Mouse (Mus musculus) CH12.LX (cell line): ENCODE measurements around the gene Maml2. TPM values are rescaled to one million over a fixed set of nuclear protein-coding genes. Genes with fewer than 3 reads are reported as not detected.

ENCODE experiments used
- DNase-seq: peaks from one replicate; pipeline ENCODE4 v3.0.0-alpha.2; 2013; ENCODE audit errors: extremely low read depth
- H3K27ac ChIP-seq: 2 replicates; pipeline ENCODE4 v1.5.1; 2012; ENCODE audit warnings: low read depth, mild to moderate bottlenecking, control low read depth, moderate library complexity; ENCODE audit not compliant: insufficient read depth
- H3K27me3 ChIP-seq: replicated peaks from 2 replicates; pipeline ENCODE3; 2012; ENCODE audit warnings: inconsistent platforms
- H3K36me3 ChIP-seq, 2 experiments: replicated peaks in 1 of 2; 2 replicates each; pipeline versions ENCODE3 to v1.6.1; 2012; ENCODE audit warnings: inconsistent platforms in 1 of 2, low read length in 1 of 2, mild to moderate bottlenecking in 1 of 2, mixed read lengths in 1 of 2, moderate library complexity in 1 of 2; ENCODE audit not compliant: control insufficient read depth in 1 of 2, insufficient read depth in 1 of 2
- H3K4me1 ChIP-seq, 2 experiments: 2 replicates each; pipeline ENCODE4 v1.6.1; 2012; ENCODE audit warnings: inconsistent platforms in 1 of 2, moderate library complexity in 1 of 2; ENCODE audit not compliant: insufficient read depth in 2 of 2, control insufficient read depth in 1 of 2
- H3K4me2 ChIP-seq: 2 replicates; pipeline ENCODE4 v1.6.1; 2012; ENCODE audit warnings: low read depth, mild to moderate bottlenecking, control low read depth; ENCODE audit not compliant: poor library complexity, insufficient read depth, severe bottlenecking
- H3K4me3 ChIP-seq, 3 experiments: fragments of 150-350 bp in 1 of 3; sonication (generic) in 1 of 3; replicated peaks in 1 of 3; 2 replicates each; pipeline versions ENCODE3 to v1.5.1; 2011 to 2012; ENCODE audit warnings: low read depth in 2 of 3, low read length in 2 of 3, mild to moderate bottlenecking in 2 of 3, moderate library complexity in 2 of 3, control low read depth in 1 of 3, improper control_type of control experiment in 1 of 3, inconsistent platforms in 1 of 3, mixed read lengths in 1 of 3; ENCODE audit not compliant: poor library complexity in 1 of 3
- H3K79me2 ChIP-seq: replicated peaks from 2 replicates; pipeline ENCODE4 v1.6.1; 2012; ENCODE audit warnings: mild to moderate bottlenecking, moderate library complexity; ENCODE audit not compliant: control insufficient read depth, poor library complexity, insufficient read depth, severe bottlenecking; ENCODE audit errors: extremely low read depth
- H3K9ac ChIP-seq: 2 replicates; pipeline ENCODE4 v1.6.1; 2012; ENCODE audit warnings: low read depth, mild to moderate bottlenecking, control low read depth, moderate library complexity; ENCODE audit not compliant: insufficient read depth
- H3K9me3 ChIP-seq: replicated peaks from 2 replicates; pipeline ENCODE3; 2012; ENCODE audit warnings: low read length, inconsistent platforms, mixed read lengths
- CHD1 ChIP-seq: IDR thresholded peaks from 2 replicates; pipeline ENCODE4 v1.6.1; 2012; ENCODE audit warnings: low read depth, low read length, improper control_type of control experiment, inconsistent platforms
- CHD2 ChIP-seq: IDR thresholded peaks from 2 replicates; pipeline ENCODE4 v1.6.1; 2011; ENCODE audit warnings: low read length, improper control_type of control experiment
- E2F4 ChIP-seq: IDR thresholded peaks from 2 replicates; pipeline ENCODE4 v1.6.1; 2011; ENCODE audit warnings: low read depth, low read length, improper control_type of control experiment; ENCODE audit not compliant: insufficient replicate concordance
- ELF1 ChIP-seq: IDR thresholded peaks from 2 replicates; pipeline ENCODE4 v1.6.1; 2014; ENCODE audit warnings: low read depth, mild to moderate bottlenecking, inconsistent platforms, low read length, improper control_type of control experiment
- EP300 ChIP-seq: IDR thresholded peaks from 2 replicates; pipeline ENCODE4 v1.6.1; 2011; ENCODE audit warnings: low read length, improper control_type of control experiment
- ETS1 ChIP-seq: conservative IDR thresholded peaks from 2 replicates; pipeline ENCODE4 v1.6.1; 2012; ENCODE audit warnings: low read depth, mild to moderate bottlenecking, inconsistent platforms, low read length, improper control_type of control experiment, moderate library complexity
- GABPA ChIP-seq: IDR thresholded peaks from 2 replicates; pipeline ENCODE4 v1.6.1; 2012; ENCODE audit warnings: low read depth, low read length, improper control_type of control experiment, inconsistent platforms; ENCODE audit not compliant: insufficient replicate concordance
- JUND ChIP-seq: conservative IDR thresholded peaks from 2 replicates; pipeline ENCODE4 v1.6.1; 2011; ENCODE audit warnings: low read depth, low read length, improper control_type of control experiment
- KAT2A ChIP-seq: IDR thresholded peaks from 2 replicates; pipeline ENCODE4 v1.6.1; 2012; ENCODE audit warnings: low read length, improper control_type of control experiment, inconsistent platforms; ENCODE audit not compliant: insufficient replicate concordance
- MAFK ChIP-seq: IDR thresholded peaks from 2 replicates; pipeline ENCODE4 v1.6.1; 2011; ENCODE audit warnings: low read length, improper control_type of control experiment; ENCODE audit not compliant: insufficient replicate concordance
- MAZ ChIP-seq: IDR thresholded peaks from 2 replicates; pipeline ENCODE4 v1.6.1; 2012; ENCODE audit warnings: low read depth, mild to moderate bottlenecking, inconsistent platforms, low read length, improper control_type of control experiment, moderate library complexity
- MEF2A ChIP-seq: IDR thresholded peaks from 2 replicates; pipeline ENCODE4 v1.6.1; 2014; ENCODE audit warnings: low read depth, mild to moderate bottlenecking, inconsistent platforms, low read length, improper control_type of control experiment, borderline replicate concordance
- MYC ChIP-seq: IDR thresholded peaks from 2 replicates; pipeline ENCODE4 v1.6.1; 2011; ENCODE audit warnings: low read depth, mild to moderate bottlenecking, improper control_type of control experiment, low read length
- NRF1 ChIP-seq: IDR thresholded peaks from 2 replicates; pipeline ENCODE4 v1.6.1; 2014; ENCODE audit warnings: low read depth, mild to moderate bottlenecking, inconsistent platforms, low read length, improper control_type of control experiment, moderate library complexity
- PAX5 ChIP-seq: IDR thresholded peaks from 2 replicates; pipeline ENCODE4 v1.6.1; 2012; ENCODE audit warnings: low read length, inconsistent platforms, mixed read lengths
- POLR2A ChIP-seq: IDR thresholded peaks from 2 replicates; pipeline ENCODE4 v1.6.1; 2011; ENCODE audit warnings: low read depth, mild to moderate bottlenecking, improper control_type of control experiment, low read length
- RCOR1 ChIP-seq: conservative IDR thresholded peaks from 2 replicates; pipeline ENCODE4 v1.6.1; 2012; ENCODE audit warnings: low read depth, mild to moderate bottlenecking, inconsistent platforms, low read length, improper control_type of control experiment
- SIN3A ChIP-seq: IDR thresholded peaks from 2 replicates; pipeline ENCODE4 v1.6.1; 2012; ENCODE audit warnings: low read length, improper control_type of control experiment, inconsistent platforms
- SMC3 ChIP-seq: IDR thresholded peaks from 2 replicates; pipeline ENCODE4 v1.6.1; 2011; ENCODE audit warnings: low read depth, low read length, improper control_type of control experiment
- TBP ChIP-seq: conservative IDR thresholded peaks from 2 replicates; pipeline ENCODE4 v1.6.1; 2011; ENCODE audit warnings: low read depth, low read length, improper control_type of control experiment
- TCF12 ChIP-seq: IDR thresholded peaks from 2 replicates; pipeline ENCODE4 v1.6.1; 2014; ENCODE audit warnings: low read depth, mild to moderate bottlenecking, inconsistent platforms, low read length, improper control_type of control experiment
- UBTF ChIP-seq: IDR thresholded peaks from 2 replicates; pipeline ENCODE4 v1.6.1; 2012; ENCODE audit warnings: low read depth, mild to moderate bottlenecking, inconsistent platforms, low read length, improper control_type of control experiment, moderate library complexity
- USF1 ChIP-seq: IDR thresholded peaks from 2 replicates; pipeline ENCODE4 v1.6.1; 2014; ENCODE audit warnings: low read depth, mild to moderate bottlenecking, inconsistent platforms, low read length, improper control_type of control experiment
- USF2 ChIP-seq: conservative IDR thresholded peaks from 2 replicates; pipeline ENCODE4 v1.6.1; 2011; ENCODE audit warnings: low read depth, low read length, improper control_type of control experiment
- ZMIZ1 ChIP-seq: IDR thresholded peaks from 2 replicates; pipeline ENCODE4 v1.6.1; 2012; ENCODE audit warnings: low read depth, mild to moderate bottlenecking, inconsistent platforms, low read length, improper control_type of control experiment
- dilution Hi-C: fragments of 300-500 bp; cut with MboI; formaldehyde crosslinking; loops from 2 replicates; pipeline ENCODE4 v1.14.3; 2020; ENCODE audit warnings: low sequenced_read_pairs; ENCODE audit not compliant: extremely low pct_unique_long_range_greater_than_20kb, extremely low pct_ligation_motif_present
- in situ Hi-C: fragments of 300-500 bp; cut with MboI; formaldehyde crosslinking; loops from 3 replicates; pipeline ENCODE4 v1.14.3; 2019; ENCODE audit warnings: low sequenced_read_pairs, low pct_ligation_motif_present, low pct_unique_long_range_greater_than_20kb, mixed read lengths
- polyA plus RNA-seq: library from polyadenylated mRNA; unstranded; fragments of >175 nt; gene quantifications from 2 replicates; pipeline ENCODE4 v1.2.1, GENCODE M21; 2012; ENCODE audit warnings: low read depth; ENCODE audit not compliant: insufficient read length
- total RNA-seq, 2 experiments: library from RNA; depleted of rRNA; stranded (reverse); fragments of 300-350 nt in 1 of 2; fragments of >200 nt in 1 of 2; gene quantifications; 2 replicates each; pipeline ENCODE4 v1.2.3; 2012 to 2014

Gene Maml2
- total and polyA plus RNA-seq, 3 experiments: 5.9 to 9.1 (median 5.9) TPM

- in situ Hi-C loops (no loop called here), dilution Hi-C loops (no loop called here)
- no peaks in the 10 kb centered on the region for H3K9me3 ChIP-seq
- H3K27ac ChIP-seq: no peak overlapping the region
- DNase-seq: no peak
- H3K4me2 ChIP-seq: no peak overlapping the region
- H3K4me1 ChIP-seq: peaks cover 14 to 20% of the 10 kb centered on the region in 2 experiments
- no peak for TF ChIP-seq USF2
- TF ChIP-seq MAZ: no peak
- TF ChIP-seq SIN3A: no peak
- no peak for TF ChIP-seq EP300
- TF ChIP-seq CHD2: no peak
- TF ChIP-seq MAFK: no peak
- no peak for TF ChIP-seq CHD1
- TF ChIP-seq NRF1: no peak
- TF ChIP-seq POLR2A: no peak
- TF ChIP-seq ZMIZ1: no peak
- TF ChIP-seq TBP: no peak
- TF ChIP-seq KAT2A: no peak
- TF ChIP-seq ETS1: no peak
- no peak for TF ChIP-seq USF1
- TF ChIP-seq PAX5: no peak
- no peak for TF ChIP-seq MEF2A
- TF ChIP-seq JUND: no peak
- no peak for TF ChIP-seq SMC3
- TF ChIP-seq TCF12: no peak
- no peaks in the 10 kb centered on the region for H3K27me3 ChIP-seq
- no peaks in the 10 kb centered on the region for H3K79me2 ChIP-seq
- H3K4me3 ChIP-seq: no peak overlapping the region
- H3K36me3 ChIP-seq: peaks cover 0 to 5% of the 10 kb centered on the region in 2 experiments
- H3K9ac ChIP-seq: no peak overlapping the region
Observed at GRCm38 (mm10) chr9:13506956-13507821, 209.4 kb downstream of the Maml2 start.

- no peaks in the 10 kb centered on the region for H3K27me3 ChIP-seq
- no peaks in the 10 kb centered on the region for H3K9me3 ChIP-seq
- H3K4me3 ChIP-seq: no peak overlapping the region
- in situ Hi-C loops: no loop called here
- no peak overlapping the region for H3K27ac ChIP-seq
- H3K36me3 ChIP-seq: peaks cover 0 to 5% of the 10 kb centered on the region in 2 experiments
- no peaks in the 10 kb centered on the region for H3K79me2 ChIP-seq
- no peak overlapping the region for H3K4me2 ChIP-seq
- no peak overlapping the region for H3K9ac ChIP-seq
- peaks cover 14 to 20% of the 10 kb centered on the region in 2 experiments for H3K4me1 ChIP-seq
- TF ChIP-seq E2F4 (no peak), RCOR1 (no peak), ZMIZ1 (no peak), ELF1 (no peak), UBTF (no peak), MEF2A (no peak), CHD1 (no peak), KAT2A (no peak), USF1 (no peak), GABPA (no peak), MYC (no peak)
- dilution Hi-C loops: no loop called here
- DNase-seq: no peak
Observed at GRCm38 (mm10) chr9:13507822-13508188, 210.0 kb downstream of the Maml2 start.
